Mouse (Mus musculus): ENCODE data around the gene Epha6.

Gene Epha6

DNA sequence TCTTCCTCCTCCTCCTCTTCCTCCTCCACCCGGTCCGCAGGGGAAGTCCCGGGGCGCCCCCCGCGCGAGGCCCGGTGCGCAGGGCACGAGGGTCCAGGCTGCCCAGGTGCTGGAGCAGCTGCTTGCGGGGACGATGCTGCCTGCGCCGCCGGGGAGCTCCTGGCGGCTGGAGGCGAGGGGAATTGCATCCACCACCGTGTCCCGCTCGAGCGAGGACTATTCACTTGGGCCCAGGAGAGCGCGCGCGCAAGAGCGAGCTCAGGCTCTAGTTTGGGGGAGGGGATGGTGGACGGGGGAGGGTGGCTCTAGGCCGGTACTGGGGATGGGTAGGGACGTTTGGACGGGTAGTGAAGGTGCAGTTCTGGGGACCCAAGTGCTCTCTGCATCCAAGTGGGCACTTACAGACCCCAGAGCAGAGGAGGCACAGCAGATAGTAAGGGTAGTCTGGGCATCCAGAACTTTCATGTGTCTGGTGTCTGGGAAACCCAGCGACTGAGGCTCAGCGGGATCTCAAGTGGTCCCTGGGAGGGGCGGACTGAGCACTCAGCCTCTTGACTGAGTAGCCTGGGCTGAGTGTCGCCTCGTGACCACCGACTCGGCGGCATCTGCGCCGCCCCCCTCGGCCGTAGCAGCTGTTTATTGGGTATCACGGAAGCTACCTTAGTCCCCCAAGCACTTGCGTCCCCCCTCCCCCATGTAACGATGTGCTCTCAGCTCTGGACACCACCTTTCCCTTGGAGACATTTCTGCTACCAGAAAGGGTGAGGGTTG lies at the start of gene Epha6:
Gene Epha6, minus strand, starts transcription at position 471 of the 771 bp plus-strand sequence.
- no peak for DNase-seq

DNA sequence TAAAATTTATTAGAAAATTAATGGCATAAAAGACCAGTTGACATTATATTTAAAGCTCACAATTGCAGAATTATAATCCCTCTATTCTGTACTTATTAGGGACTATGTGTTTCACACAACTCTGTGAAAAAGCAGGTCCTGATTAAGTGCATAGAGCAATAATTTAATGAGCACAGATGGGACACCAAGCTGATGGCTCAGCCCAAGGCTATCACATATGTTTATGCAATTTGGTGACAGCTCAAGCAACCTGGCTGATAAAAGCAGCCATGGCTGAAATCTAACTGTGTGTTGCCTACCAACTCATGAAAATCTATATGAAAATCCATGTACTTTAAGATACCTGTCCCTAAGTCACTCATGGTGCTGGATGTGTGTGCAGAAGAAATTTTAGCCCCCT lies 46.4 kb upstream of the Epha6 start:
- DNase-seq: no peak

DNA sequence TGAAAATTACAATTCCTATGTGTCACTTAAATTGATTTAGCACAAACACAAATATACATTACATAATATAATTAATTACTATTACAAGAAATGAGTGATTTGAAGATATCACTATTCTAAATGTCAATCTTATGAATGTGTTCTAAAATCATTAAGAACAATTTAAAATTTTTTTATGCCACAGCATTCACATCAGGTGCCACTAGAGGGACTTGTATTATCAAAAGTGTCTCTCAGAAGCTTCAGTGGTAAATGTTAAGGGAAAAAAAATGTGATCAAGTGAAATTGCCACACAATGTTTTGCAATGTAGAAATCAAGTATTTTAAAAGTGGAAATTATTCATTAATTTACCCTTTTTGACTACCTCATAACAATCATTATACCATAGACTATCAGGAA lies 22.8 kb upstream of the Epha6 start:
- DNase-seq: no peak

DNA sequence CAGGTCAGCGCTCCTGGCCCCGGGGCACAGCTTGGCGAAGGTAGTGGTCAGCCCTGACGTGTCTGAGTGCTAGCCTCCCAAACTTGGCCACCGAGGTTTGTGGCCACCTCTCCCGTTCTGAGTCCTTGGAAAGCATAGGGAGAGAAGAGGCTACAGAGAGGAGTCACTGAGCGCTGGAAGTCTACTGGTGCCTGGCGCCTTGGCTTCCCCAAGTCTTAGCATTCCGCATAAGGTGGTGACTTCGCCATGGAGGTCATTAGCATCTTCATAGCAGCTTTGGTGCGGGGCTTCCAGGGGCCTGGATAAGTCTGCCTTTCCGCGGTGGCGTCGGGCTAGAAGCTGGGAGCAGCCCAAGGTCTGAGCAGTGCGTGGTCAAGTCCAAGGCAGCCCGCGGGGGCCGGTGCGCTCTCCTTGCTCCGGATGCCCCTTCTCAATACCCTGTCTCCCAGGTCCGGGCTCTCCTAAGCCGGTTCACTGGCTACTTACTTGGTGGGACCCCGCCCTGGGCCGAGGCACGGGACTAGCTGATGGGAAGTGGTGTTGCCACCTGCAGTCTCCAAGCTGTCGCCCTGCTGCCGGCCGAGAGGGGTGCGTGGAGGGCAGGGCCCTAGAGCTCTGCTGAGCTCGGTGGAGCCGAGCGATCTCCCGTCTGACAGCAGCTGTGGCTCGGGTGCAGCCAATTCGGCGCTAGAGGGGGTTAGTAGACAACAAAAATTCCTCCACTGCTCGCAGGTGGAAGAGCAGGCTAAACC lies 677 bp upstream of the Epha6 start:
- DNase-seq: no peak

DNA sequence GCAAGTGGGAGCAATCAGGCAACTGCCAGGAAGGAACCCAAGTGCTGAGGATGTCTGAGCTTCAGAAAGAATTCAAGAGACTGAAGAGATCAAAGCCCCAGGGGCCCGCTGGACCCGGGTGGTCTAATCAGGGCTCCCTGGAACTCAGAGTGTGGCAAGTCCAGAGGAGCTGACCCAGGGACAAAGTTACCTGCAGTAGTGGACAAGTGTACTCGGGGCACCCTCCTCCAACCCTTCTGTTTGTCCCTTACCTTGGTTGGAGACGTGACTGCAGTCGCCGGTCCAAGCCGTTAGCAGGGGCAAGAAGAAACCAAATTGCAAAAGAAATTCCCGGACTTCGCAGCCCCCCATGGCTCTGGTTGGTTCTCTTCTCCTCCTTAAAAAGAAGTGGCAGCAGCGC lies 718 bp downstream of the Epha6 start:
- no peak for DNase-seq

DNA sequence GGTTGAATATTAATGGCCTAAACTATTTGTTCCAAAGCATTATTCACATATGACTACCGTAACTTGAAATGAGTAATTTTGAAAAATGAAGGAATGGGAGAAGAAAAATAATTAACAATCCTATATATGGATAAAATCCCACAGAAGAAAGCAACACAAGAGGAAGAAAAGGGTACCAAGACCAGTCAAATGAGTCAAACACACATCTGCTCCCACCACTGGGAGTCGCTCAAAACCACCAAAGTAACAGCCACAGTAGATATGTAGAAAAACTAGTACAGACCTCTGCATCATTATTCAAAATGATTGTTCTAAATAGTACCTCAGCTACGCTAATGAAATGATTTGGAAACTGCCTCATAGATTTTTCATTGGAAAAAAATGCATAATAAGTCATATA lies 20.0 kb downstream of the Epha6 start:
- no peak for DNase-seq

DNA sequence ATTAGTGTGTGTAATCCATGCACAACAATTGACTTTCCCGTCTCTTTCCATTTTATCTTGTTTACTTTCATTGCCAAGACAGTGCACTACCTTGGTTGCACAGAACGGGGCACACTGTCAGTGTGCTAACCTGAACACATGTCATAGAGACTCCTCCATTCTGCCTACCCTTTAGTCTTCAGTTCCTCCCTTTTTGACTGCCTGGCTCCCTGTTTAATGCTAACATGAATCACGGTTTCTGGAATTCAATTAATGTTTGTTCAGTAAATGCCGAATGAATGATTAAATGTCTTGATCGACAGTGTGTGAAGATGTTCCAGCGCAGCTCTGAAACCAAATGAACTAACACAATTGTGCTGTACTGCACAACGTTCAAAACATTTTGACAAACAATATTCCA lies 20.6 kb downstream of the Epha6 start:
- no peak for DNase-seq

DNA sequence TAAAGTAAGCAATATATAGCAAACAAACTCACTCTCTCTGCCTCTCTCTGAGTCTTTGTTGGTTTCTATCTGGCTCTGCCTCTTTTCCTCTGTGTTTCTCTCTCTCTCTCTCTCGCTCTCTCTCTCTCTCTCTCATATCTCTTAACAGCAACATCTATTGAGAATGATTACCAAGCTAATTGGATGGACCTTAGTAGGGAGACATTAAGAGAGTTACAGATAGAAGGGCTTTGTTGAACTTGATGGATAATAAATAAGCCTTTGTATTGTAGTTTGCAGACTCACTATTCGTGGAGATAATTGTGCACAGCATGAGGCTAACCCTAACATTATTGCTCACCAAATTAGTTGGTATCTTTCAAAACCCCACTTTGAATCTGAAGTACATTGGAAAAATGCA lies 34.8 kb downstream of the Epha6 start:
- DNase-seq: no peak

DNA sequence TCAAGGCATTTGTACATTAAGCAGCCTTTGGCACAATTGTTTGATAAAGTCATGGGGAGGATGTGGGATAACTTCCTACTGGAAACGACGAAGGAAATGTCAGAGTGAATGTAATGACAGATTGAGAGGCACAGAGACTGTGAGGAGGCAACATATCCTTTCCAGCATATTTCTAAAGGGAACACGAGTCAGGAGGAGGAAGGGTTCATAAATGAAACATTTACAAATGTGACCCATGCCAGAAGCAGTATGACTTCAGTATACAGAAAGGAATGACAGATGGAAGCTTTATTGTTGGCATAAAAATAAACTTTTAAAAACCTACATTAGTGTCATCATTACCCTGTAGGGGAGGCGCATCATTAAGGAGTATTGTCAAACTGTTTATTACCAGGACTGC lies 60.9 kb downstream of the Epha6 start:
- no peak for DNase-seq

DNA sequence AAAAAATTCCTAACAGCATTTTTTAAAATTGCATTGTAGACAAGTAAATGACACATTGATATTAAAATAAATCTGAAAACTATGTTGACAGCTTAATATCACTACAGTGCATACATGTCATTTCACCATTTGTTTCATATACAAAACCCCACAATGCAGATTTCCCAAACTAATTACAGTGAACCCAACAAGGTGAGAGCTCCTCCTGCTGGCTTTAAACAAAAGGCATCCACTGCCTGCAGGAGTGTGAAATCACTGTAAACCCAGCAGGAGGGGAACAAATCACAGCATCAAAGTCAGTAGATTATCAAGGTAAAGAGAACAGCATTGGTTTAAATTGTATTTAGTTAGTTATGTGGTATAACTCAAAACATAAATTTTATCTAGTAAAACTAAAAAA lies 67.1 kb downstream of the Epha6 start:
- no peak for DNase-seq

DNA sequence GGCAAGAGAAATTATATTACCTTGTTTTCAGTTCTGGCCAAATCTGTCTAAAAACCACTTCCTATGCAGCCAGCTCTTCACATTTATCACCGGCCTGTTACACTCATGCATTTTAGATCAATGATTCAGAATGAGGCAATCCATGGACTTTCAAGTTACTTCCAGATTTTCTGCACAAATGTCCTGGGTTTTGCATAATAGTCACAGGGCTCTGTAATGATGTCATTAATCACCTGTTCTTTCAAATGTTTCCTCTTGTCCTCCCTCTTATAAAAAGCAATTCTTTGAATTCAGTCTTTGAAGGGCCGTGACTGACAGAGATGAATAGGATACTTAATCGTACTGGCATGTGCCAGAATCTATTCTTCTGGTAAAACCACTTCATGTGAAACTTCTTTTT lies 95.6 kb downstream of the Epha6 start:
- DNase-seq: no peak

DNA sequence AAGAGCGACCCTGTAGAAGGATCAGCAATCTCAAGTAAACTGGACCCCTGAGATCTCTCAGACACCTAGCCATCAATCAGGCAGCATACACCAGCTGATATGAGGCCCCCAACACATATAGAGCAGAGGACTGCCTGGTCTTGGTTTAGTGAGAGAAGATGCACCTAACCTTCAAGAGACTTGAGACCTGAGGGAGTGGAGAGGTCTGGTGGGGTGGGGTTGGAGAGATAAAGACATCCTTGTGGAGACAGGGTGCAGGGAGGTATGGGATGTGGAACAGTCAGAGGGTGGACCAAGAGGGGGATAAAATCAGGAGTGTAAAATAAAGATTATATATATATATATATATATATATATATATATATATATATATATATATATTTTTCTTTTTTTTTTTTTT lies 105.8 kb downstream of the Epha6 start:
- DNase-seq: no peak

DNA sequence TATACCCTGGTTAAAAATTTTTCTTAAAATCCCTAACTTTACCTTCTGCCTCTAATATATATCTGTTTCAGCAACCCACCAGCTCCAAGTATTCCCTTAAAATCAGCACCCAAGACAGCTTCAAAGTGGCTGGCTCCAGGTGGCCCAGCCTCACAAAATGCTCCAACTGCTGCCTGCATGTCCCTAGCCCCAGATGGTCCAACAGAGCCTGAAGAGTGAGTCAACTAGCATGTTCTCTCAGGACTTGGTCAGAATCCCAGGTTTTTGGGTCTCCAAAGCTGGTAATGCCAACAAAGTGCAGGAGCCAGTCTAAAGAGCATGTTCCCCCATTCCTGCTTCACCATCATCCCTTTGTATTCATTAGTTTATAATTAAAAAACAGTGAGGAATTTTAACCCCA lies 129.6 kb downstream of the Epha6 start:
- DNase-seq: no peak

DNA sequence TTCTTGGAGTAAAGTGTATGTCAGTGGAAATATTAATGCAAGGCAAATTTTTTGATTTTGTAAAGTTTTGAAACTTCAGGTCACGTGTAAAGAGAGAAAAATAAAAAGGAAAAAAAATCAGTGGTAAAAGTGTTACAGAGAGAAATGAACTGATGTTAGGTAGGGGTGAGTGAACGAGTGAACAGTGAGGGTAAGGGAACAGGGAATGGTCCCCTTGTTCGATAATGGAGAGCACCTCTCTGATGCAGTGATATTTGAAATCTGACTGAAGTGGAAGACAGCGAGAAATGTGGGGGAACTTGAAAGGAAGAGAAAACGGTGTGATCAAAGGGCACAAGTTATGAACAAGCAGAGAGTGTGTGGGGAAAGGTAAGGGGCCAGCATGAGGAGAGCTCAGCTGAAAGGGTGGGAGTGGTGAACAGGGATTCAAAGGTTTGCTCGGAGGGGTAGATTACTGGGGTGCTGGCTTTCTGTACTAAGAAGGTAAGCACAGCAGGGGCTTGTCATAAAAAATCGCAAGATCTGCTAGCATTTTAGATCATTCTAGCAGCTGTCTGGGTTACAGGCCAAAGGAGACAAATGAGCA lies 137.0 kb downstream of the Epha6 start:
- no peak for DNase-seq

DNA sequence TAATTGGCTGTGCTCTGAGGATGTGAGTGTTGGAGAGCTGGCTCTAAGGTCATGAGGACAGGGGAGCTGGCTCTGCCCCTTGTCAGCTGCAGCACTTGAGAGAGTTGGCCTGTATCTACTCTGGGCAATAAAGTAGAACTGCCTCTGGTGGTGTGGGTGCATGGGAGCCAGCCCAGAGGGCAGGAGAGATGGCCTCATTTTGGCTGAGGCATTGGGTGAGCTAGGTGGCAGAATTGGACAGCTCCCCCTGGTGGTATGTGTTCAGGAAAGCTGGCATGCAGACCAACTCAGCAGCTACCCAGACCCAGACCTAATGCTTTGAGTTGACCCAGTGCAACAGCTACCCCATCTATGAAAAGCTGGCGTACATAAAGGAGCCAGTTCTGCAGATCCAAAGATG lies 170.0 kb downstream of the Epha6 start:
- DNase-seq: no peak

DNA sequence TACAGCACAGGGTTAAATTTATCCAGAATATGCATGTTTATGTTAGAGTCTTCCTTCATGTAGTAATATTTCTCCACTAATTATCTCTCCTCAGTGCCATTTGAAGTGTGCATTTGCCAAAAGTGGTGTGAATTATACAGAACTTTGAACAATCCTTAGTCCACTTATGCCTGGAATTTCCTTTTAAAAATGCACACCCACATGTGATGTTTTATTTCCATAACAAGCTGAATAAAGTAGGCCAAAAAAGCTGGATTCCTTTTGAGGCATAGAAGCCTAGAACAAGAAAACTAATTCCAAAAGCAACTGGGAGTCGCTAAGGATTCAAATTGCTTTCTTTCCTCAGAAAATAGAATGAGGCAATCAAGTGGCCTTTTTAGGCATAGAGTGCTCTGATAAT lies 171.1 kb downstream of the Epha6 start:
- DNase-seq: no peak

DNA sequence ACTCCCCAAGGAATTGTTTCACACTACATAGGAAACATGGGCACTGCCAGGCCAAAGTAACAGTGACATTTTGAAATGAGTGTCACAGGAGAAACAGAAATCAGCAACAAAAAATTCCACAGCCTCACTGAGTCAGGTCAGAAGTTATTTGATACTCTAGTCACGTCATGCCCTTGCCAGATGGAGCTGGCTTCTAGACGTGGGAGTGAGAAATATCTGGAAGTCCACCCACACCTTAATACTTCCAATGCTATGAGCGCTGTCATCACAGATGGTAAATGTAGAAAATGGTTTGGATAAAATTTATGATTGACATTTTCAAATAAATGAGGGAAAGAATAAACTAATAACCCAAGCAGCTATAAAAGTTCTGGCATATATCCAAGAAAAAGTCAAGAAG lies 210.0 kb downstream of the Epha6 start:
- no peak for DNase-seq

DNA sequence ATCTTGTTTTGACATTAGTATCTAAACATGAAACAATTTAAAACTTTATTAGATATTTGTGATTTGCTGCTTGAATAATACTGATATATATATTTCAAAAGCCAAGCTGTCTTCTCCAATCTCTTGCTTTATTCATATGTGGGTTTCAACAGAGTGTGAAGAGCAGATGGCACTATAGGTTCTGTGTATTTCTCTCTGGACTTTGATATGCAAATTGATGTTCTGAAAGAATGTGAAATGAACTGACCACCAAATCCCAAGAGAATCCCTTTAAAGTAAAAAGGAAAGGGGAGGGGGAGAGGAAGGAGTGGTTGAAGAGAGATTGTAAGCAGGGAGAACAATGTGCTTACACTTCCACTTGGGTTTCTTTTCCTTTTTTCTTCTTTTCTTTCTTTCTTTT lies 212.4 kb downstream of the Epha6 start:
- DNase-seq: no peak

DNA sequence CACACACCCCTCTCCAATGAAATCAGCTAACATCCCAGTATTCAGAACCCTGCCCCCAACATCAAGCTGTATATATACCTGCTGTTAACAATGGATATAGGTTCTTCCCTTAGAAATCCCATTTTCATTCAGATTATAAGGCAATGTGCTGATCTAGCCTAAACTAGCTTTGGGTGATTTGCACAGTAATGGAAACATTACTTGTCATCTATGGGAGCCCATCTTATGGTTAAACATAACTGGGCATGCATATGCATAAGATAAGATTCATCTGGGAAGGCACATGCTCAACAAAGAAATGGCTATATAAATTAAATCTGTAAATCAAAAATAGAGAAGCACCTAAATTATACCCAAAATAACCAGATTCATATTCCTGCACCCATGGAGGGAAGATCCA lies 230.2 kb downstream of the Epha6 start:
- DNase-seq: no peak

DNA sequence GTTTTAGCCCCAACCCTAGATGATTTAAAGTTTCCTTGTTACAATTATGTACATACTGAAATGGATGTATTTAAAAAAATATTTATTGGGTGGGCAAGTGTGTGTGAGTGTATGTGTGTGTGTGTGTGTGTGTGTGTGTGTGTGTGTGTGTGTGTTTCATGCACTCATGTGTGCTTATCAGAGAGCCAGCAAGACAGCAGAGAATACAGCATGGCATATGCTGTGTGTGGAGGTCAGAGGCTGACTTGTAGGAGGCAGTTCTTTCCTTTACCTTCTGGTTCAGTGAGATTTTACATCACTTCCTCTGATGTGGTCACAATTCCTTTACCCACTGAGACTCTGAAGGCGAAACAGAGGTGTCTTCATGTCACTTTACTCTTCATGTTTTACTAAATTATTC lies 321.4 kb downstream of the Epha6 start:
- no peak for DNase-seq

DNA sequence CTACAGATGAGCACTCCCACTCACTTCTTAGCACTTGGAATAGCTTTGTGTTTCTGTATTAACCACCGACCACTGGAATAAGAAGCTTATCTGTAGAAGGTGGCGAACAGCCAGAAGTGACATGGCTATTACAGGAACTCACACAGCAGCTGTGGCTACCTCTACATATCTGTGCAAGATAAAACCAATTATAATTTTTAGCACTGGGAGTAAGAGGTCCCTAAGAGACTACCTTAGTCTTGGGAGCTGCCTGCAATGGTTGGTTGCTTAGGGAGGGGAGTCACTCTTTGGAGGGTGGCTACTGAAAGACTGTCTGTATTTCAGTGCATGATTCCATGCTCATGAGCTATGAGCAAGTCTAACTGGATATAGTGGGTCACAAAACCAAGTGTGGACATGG lies 331.2 kb downstream of the Epha6 start:
- DNase-seq: no peak

DNA sequence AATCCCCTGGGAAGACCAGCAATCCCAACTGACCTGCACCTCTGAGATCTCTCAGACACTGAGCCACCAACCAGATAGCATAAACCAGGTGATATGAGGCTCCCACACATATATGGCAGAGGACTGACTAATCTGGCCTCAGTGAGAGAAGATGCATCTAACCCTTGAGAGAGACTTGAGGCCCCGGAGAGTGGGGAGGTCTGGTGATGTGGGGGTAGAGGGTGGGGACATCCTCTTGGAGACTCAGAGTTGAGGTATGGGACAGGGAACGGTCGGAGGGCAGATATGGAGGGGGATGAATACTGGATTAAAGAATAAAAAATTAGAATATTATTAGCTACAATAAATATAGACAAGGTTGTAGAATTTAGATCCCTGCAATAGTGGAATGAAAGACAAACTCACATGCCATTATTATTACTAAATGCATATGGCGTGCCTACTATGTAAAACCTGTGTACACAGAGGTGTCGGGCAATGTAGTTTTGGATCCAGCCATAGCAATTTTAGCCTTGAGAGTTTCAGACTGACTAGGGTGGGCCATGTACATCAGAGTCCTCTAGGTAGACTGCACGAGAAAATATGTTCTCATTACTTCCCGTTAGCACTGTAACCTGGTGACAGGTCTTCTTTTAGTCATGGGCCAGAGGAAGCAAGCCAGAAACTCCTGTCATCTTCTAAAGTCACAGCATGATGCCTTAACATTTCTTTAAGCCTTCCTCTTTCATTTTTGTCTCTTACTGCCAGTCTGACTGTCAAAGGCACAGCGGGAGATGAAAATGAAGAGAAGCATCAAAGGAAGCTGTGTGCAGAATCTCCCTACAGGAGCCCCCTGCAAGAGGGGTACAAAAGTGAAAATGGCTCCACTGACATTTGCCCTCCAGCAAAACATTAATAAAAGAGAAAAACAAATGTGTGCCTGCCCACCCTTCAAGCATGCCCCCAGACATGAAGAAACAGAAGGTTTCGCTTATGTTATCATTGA lies 338.7 kb downstream of the Epha6 start:
- no peak for DNase-seq

All from thymus, postnatal 25 days (tissue).